Mouse (Mus musculus) gastrocnemius, postnatal 14 days (tissue): ENCODE data around the gene Aff4. TPM values are rescaled to one million over a fixed set of nuclear protein-coding genes. Genes with fewer than 3 reads are reported as not detected.
A peak's percentile ranks its signal among the peaks of the same experiment; 100 is the strongest.
"Not testable (repeated sequence)": the region's sequence is repeated elsewhere in the genome, so short reads cannot be mapped to it uniquely, and the experiment has no call there.

ENCODE experiments used
- DNase-seq: peaks from one replicate; pipeline ENCODE4 v3.0.0; 2021; ENCODE audit warnings: mixed read lengths
- intact Hi-C: fragments of 180-260 bp; cut with DNase I; formaldehyde crosslinking; loops from one replicate; pipeline ENCODE4 v1.15.1; 2025; ENCODE audit warnings: low total_unique reads
- total RNA-seq, 2 experiments: library from RNA; stranded (reverse); gene quantifications; 2 replicates each; pipeline ENCODE4 v1.2.3; 2021

Gene Aff4
- total RNA-seq, 2 experiments from 2014 or later: 82.6 to 94.5 TPM

- intact Hi-C loops: no loop called here
- DNase-seq: no peak
Measured at GRCm38 (mm10) chr11:53335505-53336181, 15.0 kb upstream of the Aff4 start.

- no peak for DNase-seq
- intact Hi-C loops: no loop called here
Measured at GRCm38 (mm10) chr11:53336182-53336571, 14.5 kb upstream of the Aff4 start.

- DNase-seq: no peak
- intact Hi-C loops: no loop called here
Measured at GRCm38 (mm10) chr11:53336924-53337323, 13.7 kb upstream of the Aff4 start.

GRCm38 (mm10) chr11:53337684-53338083 is 12.9 kb upstream of the Aff4 start:
- no peak for DNase-seq
- intact Hi-C loops: no loop called here

- intact Hi-C loops: not testable (repeated sequence)
Measured at GRCm38 (mm10) chr11:53341019-53341418, 9.6 kb upstream of the Aff4 start.

GRCm38 (mm10) chr11:53342711-53343110 is 7.9 kb upstream of the Aff4 start:
- intact Hi-C loops: no loop called here
- no peak for DNase-seq

More at GRCm38 (mm10) chr11:53341019-53341418, 9.6 kb upstream of the Aff4 start:
- DNase-seq: not testable (repeated sequence)

- intact Hi-C loops: no loop called here
Measured at GRCm38 (mm10) chr11:53345328-53345727, 5.3 kb upstream of the Aff4 start.

GRCm38 (mm10) chr11:53345738-53346137 is 4.9 kb upstream of the Aff4 start:
- intact Hi-C loops: no loop called here

More at GRCm38 (mm10) chr11:53345328-53345727, 5.3 kb upstream of the Aff4 start:
- no peak for DNase-seq

GRCm38 (mm10) chr11:53351224-53351942 is 750 bp downstream of the Aff4 start:
- intact Hi-C loops: no loop called here
- peak; percentile 23 for DNase-seq

More at GRCm38 (mm10) chr11:53345738-53346137, 4.9 kb upstream of the Aff4 start:
- no peak for DNase-seq

GRCm38 (mm10) chr11:53351943-53352590 is 1.4 kb downstream of the Aff4 start:
- intact Hi-C loops: no loop called here
- no peak for DNase-seq

- DNase-seq: no peak
- intact Hi-C loops: no loop called here
Measured at GRCm38 (mm10) chr11:53358504-53359155, 8.0 kb downstream of the Aff4 start.

- no peak for DNase-seq
- intact Hi-C loops: no loop called here
Measured at GRCm38 (mm10) chr11:53367032-53367431, 16.4 kb downstream of the Aff4 start.

GRCm38 (mm10) chr11:53378918-53379317 is 28.3 kb downstream of the Aff4 start:
- intact Hi-C loops: no loop called here
- DNase-seq: no peak

- intact Hi-C loops: no loop called here
- DNase-seq: no peak
Measured at GRCm38 (mm10) chr11:53383758-53384428, 33.3 kb downstream of the Aff4 start.

- DNase-seq: no peak
- intact Hi-C loops: no loop called here
Measured at GRCm38 (mm10) chr11:53393856-53394255, 43.2 kb downstream of the Aff4 start.

GRCm38 (mm10) chr11:53403638-53404037 is 53.0 kb downstream of the Aff4 start:
- no peak for DNase-seq
- intact Hi-C loops: no loop called here

GRCm38 (mm10) chr11:53411738-53412137 is 61.1 kb downstream of the Aff4 start:
- intact Hi-C loops: no loop called here
- DNase-seq: no peak

- no peak for DNase-seq
- intact Hi-C loops: no loop called here
Measured at GRCm38 (mm10) chr11:53413871-53414270, 63.2 kb downstream of the Aff4 start.

GRCm38 (mm10) chr11:53418048-53418447 is 67.4 kb downstream of the Aff4 start:
- DNase-seq: no peak
- intact Hi-C loops: no loop called here
